Mouse (Mus musculus) gastrocnemius, postnatal 10 days (tissue): ENCODE data around the gene Slc7a9. TPM values are rescaled to one million over a fixed set of nuclear protein-coding genes. Genes with fewer than 3 reads are reported as not detected.

Source experiments
- total RNA-seq, 2 experiments: library from RNA; stranded (reverse); gene quantifications; 2 replicates each; pipeline ENCODE4 v1.2.3; 2021

Gene Slc7a9
- total RNA-seq, 2 experiments from 2014 or later = not detected

Other genes starting within 250 kb of the Slc7a9 start
- 10 to 100 TPM; 12.1 to 13.8 TPM for gene Lrp3, start 233.3 kb upstream of the Slc7a9 start, total RNA-seq
- gene Gpatch1, start 130.4 kb upstream of the Slc7a9 start, total RNA-seq = 1 to 10 TPM; 8.8 TPM
- gene Rhpn2, start 114.6 kb upstream of the Slc7a9 start, total RNA-seq = 1 to 10 TPM in 1 of 2 experiments, under 1 TPM in 1; 0.94 to 1.8 TPM
- gene Faap24, start 52.0 kb upstream of the Slc7a9 start, total RNA-seq = 1 to 10 TPM; 1.7 to 2.1 TPM
- 1 to 10 TPM; 5.5 to 6.6 TPM for gene Cep89, start 51.8 kb upstream of the Slc7a9 start, total RNA-seq
- under 1 TPM in 1 of 2 experiments, not detected in 1; 0.14 TPM for gene Tdrd12, start 88.9 kb downstream of the Slc7a9 start, total RNA-seq
- 10 to 100 TPM; 37.0 to 41.8 TPM for gene Nudt19, start 107.5 kb downstream of the Slc7a9 start, total RNA-seq
- gene Rgs9bp, start 136.8 kb downstream of the Slc7a9 start, total RNA-seq = under 1 TPM; 0.07 to 0.18 TPM
- 10 to 100 TPM; 13.3 to 19.1 TPM for gene Ankrd27, start 137.4 kb downstream of the Slc7a9 start, total RNA-seq
- 100 to 1,000 TPM; 133 to 141 TPM for gene Pdcd5, start 198.7 kb downstream of the Slc7a9 start, total RNA-seq